Mouse (Mus musculus): ENCODE data around the gene Tmem107. TPM values are rescaled to one million over a fixed set of nuclear protein-coding genes. Genes with fewer than 3 reads are reported as not detected.
"Not testable (repeated sequence)": the region's sequence is repeated elsewhere in the genome, so short reads cannot be mapped to it uniquely, and the experiment has no call there.

The Tmem107 gene
- total RNA-seq, 4 experiments from 2014 or later = 13.1 to 28.3 (median 19.4) TPM

- peak; percentile 64 for DNase-seq
Measured at GRCm38 (mm10) chr11:69076572-69076971, 6.0 kb downstream of the Tmem107 start.

- DNase-seq = peak; percentile 41
Measured at GRCm38 (mm10) chr11:69077316-69077715, 6.7 kb downstream of the Tmem107 start.

GRCm38 (mm10) chr11:69078041-69078440 is 7.4 kb downstream of the Tmem107 start:
- DNase-seq = no peak

DNA sequence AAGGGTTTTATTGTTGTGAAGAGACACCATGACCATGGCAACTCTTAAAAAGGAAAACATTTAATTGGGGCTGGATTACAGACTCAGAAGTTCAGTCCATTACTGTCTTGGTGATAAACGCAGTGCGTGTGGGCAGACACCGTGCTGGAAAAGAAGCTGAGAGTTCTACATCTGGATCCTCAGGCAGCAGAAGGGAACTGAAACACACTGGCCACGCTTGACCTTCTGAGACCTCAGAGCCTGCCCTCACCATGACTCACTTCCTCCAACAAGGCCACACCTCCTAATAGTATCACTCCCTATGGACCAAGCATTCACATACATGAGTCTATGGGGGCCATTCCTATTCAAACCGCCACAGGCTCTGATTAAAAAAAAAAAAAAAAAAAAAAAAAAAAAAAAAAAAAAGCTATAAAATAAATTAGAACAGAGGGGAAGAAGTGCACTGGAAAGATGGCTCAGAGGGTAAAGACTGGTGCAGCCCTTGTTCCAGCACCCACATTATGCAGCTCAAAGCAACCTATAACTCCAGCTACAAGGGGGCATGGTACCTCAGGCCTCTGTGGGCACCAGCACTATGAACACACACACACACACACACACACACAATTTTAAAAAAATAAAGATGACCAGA is 8.3 kb downstream of the Tmem107 start:
- DNase-seq = no peak

DNA sequence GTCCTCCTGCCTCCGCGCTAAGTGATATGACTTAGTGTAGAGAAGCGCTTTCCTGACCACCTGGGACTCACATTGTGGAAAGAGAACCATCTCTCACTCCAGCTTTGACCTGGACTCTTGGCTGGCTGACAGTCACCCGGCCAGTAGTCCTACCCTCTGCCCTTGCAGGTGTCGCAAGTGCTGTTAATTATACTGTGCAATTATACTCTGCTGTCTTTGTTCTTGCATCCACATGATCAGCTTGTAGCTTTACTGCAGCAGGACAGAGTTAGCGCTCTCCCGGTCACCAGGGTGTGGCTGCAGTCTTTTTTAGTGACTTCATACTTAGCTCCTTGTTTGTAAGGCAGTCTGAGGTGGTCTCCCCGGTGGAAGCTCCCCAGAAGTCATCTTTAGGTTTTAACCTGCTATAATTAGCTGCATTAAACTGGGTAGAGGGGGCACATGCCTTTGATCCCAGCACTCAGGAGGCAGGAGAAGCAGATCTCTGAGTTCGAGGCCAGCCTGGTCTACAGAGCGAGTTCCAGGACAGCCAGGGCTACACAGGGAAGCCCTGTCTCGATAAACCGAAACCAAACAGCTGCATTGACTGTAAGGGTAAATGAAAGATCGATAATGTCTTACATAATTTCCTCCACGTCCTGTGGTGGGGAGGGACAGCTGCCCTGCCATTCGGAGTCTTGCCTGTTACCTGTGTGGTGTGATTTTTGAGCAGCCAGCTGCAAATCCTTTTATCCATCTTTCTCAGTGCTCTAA is 9.7 kb downstream of the Tmem107 start:
- no peak for DNase-seq

DNA sequence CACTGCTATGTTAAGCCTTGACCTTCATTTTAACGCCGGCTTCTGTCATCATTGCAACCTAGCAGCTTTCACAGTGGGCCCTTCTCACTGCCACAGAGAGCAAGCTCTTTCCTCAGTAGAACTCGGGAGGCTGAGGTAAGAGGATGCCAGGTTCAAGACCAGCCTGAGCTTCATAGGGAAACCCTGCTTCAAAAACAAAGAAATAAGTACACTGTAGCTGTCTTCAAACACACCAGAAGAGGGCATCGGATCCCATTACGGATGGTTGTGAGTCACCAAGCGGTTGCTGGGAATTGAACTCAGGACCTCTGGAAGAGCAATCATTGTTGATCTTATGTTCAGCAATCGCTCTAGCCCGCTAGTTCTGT is 10.2 kb downstream of the Tmem107 start:
- DNase-seq = no peak

- no peak for DNase-seq
Measured at GRCm38 (mm10) chr11:69081613-69082012, 11.0 kb downstream of the Tmem107 start.

DNA sequence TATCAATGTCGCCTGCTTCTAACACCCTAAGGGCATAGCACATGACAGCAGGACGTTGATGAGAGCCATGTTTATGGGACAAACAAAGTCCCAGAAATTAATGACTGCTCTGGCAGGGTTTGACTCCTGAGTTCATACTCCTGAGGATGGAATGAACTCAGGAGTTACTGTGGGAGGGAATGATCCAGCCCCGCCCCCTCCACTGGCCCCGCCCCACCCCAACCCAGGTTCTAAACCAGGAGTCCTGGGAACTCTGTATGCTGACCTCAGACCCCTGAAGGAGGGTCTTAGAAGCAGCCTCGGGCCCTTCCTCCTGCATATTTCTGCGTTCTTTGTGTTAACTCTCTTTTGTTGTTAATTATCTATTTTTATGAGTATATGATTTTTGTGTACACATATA is 15.0 kb downstream of the Tmem107 start:
- DNase-seq = no peak

GRCm38 (mm10) chr11:69086390-69086789 is 15.8 kb downstream of the Tmem107 start:
- DNase-seq = no peak

- no peak for DNase-seq
Measured at GRCm38 (mm10) chr11:69087082-69087481, 16.5 kb downstream of the Tmem107 start.

- no peak for DNase-seq
Measured at GRCm38 (mm10) chr11:69087597-69087996, 17.0 kb downstream of the Tmem107 start.

GRCm38 (mm10) chr11:69088103-69088855 is 17.7 kb downstream of the Tmem107 start, which contains the start of gene Vamp2:
Gene Vamp2 (plus strand): TSS chr11:69088490.
- DNase-seq = peak; percentile 83

- DNase-seq = no peak
Measured at GRCm38 (mm10) chr11:69088856-69089615, 18.4 kb downstream of the Tmem107 start.

GRCm38 (mm10) chr11:69089616-69090290 is 19.1 kb downstream of the Tmem107 start:
- no peak for DNase-seq

DNA sequence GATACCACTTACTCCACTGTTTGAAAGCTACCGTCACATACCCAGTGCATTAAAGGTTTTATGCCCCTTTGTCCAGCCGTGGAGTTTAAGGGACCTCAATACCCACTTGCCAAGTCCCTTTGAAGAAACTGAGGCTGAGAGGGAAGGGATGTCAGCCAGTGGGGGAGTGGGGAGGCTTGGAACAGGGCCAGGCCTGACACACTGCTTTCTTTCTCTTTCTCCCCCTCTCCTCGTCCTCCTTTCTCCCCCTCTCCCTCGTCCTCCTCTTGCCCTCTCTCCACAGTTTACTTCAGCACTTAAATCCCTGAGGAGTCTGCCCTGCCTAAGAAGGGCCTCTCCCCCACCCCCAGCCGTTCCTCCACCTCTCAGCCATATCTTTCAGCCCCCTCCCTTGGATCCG is 19.8 kb downstream of the Tmem107 start:
- DNase-seq = no peak

DNA sequence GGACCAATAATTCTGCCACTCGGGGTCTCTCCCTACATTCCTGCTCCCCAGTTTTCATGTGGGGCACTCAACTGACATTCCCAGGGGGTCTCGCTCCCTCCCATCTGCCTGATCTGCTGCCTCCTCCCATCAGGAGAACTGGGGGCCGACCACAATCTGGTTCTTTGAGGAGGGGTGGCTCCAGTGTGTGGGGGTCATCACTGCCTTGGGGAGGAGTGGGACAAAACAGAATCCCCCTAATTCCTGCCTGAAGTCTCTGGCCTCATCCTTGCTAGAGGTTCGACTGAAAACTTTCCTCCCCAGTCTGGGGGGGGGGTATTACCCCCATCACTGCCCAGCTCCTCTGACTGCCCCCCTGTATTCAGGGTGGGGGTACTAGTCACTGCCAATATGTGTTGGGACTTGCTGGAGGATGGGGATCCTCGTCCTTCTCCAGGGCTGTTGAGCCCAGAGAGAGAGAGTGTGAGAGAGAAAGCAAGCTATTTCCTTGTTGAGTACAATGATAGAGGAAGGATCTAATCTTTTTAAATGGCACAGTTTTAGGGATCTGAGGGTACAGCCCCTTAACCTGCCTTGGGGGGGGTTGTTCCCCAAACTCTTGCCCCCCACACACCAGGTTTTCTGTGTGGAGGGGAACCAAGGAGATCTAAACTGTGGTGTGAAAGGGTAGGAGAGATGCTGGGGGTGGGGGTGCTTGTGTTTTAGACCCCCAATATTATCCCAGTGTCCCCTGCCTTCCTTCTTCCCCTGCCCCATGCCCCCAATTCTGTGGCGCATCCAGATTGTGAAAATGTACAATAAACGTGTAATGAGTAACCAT is 21.2 kb downstream of the Tmem107 start:
- DNase-seq = no peak

GRCm38 (mm10) chr11:69092386-69092751 is 21.8 kb downstream of the Tmem107 start:
- DNase-seq = peak; percentile 83

GRCm38 (mm10) chr11:69092871-69093270 is 22.3 kb downstream of the Tmem107 start:
- no peak for DNase-seq

DNA sequence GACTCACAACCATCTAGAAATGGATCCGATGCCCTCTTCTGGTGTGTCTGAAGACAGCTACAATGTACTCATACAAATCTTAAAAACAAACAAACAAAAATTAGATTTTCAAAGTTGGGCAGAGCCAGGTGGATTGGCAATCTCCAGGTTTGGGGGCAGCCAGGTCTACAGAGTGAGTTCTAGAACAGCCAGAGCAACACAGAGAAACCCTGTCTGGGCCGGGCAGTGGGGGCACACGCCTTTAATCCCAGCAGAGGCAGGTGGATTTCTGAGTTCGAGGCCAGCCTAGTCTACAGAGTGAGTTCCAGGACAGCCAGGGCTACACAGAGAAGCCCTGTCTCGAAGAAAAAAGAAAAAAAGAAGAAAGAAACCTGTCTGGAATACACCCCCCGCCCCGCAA is 23.2 kb downstream of the Tmem107 start:
- DNase-seq = not testable (repeated sequence)

- DNase-seq = peak; percentile 100
Measured at GRCm38 (mm10) chr11:69094697-69095429, 24.3 kb downstream of the Tmem107 start, which contains the start of gene Per1. Gene Per1 (plus strand): TSS chr11:69095217.
